Mouse (Mus musculus) forebrain, embryonic 12.5 days (tissue): ENCODE data around the gene Ell3. TPM values are rescaled to one million over a fixed set of nuclear protein-coding genes. Genes with fewer than 3 reads are reported as not detected.
"Not testable (repeated sequence)": the region's sequence is repeated elsewhere in the genome, so short reads cannot be mapped to it uniquely, and the experiment has no call there.

Source experiments
- ATAC-seq: fragments of 200-750 bp; cut with Nextera tagmentation; 2 replicates; pipeline ENCODE4 v1.8.0; 2017; ENCODE audit warnings: moderate TSS enrichment; ENCODE audit not compliant: low FRiP score
- H3K27ac ChIP-seq: fragments of 300-500 bp; sonication (generic); 2 replicates; pipeline ENCODE4 v1.5.1; 2016; ENCODE audit warnings: mild to moderate bottlenecking
- H3K27me3 ChIP-seq: fragments of 300-500 bp; sonication (generic); 2 replicates; pipeline ENCODE4 v1.6.1; 2016; ENCODE audit warnings: mild to moderate bottlenecking
- H3K36me3 ChIP-seq: fragments of 300-500 bp; sonication (generic); replicated peaks from 2 replicates; pipeline ENCODE4 v1.6.1; 2016; ENCODE audit warnings: mild to moderate bottlenecking
- H3K4me1 ChIP-seq: fragments of 300-500 bp; sonication (generic); 2 replicates; pipeline ENCODE4 v1.6.1; 2016
- H3K4me2 ChIP-seq: fragments of 300-500 bp; sonication (generic); 2 replicates; pipeline ENCODE4 v1.6.1; 2016; ENCODE audit warnings: mild to moderate bottlenecking, moderate library complexity
- H3K4me3 ChIP-seq: fragments of 300-500 bp; sonication (generic); replicated peaks from 2 replicates; pipeline ENCODE4 v1.5.1; 2016; ENCODE audit warnings: mild to moderate bottlenecking
- H3K9ac ChIP-seq: fragments of 300-500 bp; sonication (generic); 2 replicates; pipeline ENCODE4 v1.6.1; 2016; ENCODE audit warnings: mild to moderate bottlenecking
- H3K9me3 ChIP-seq: fragments of 300-500 bp; sonication (generic); 2 replicates; pipeline ENCODE4 v1.6.1; 2016
- WGBS: fragments of 180-500 bp; shearing (Covaris S2); methylation state at CpG from one replicate; pipeline ENCODE4 v1.1.7; 2016; 5-methylcytosine and 5-hydroxymethylcytosine counted together
- polyA plus RNA-seq: library from polyadenylated mRNA; unstranded; fragments of >200 nt; fragmentation: Nextera tagmentation; extraction: Ambion mirVana; gene quantifications from 2 replicates; pipeline ENCODE4 v1.2.1, GENCODE M21; 2016

Ell3 gene
- 6.9 and 12.4 TPM in 2 replicates for polyA plus RNA-seq

DNA sequence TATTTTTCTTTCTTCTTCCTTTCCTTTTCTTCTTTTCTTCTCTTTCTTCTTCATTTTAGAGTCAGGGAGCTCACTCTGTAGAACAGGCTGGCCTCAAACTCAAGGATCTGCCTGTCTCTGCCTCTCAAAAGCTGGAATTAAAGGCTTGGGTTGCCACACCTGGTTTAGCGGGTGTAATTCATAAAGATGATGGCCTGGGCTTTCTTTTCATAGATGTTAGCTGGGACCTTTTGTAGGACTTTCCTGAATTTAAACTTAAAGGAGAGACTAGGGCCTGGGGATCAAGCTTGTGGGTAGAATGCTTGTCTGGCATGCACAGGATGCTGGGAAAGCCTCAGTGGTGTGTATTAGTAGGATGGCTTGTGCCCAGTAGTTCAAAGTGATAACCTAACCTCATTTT, at the start of gene Ell3:
Gene Ell3, minus strand, starts transcription at position 101 of the 400 bp plus-strand sequence.
- no peak within 1 kb of the TSS for H3K9ac ChIP-seq
- peak within 1 kb of the TSS; percentile 72; the same call in 1 of the 2 replicates for H3K4me2 ChIP-seq
- 86% methylated on average over 1 of the region's 1 CpGs for WGBS
- H3K4me1 ChIP-seq = peaks cover 28% of the 10 kb centered on the region
- H3K27ac ChIP-seq = no peak within 1 kb of the TSS
- peaks cover 10% of the 10 kb centered on the region for H3K36me3 ChIP-seq
- ATAC-seq = no peak
- no peaks in the 10 kb centered on the region for H3K9me3 ChIP-seq
- peaks cover 30% of the 10 kb centered on the region for H3K27me3 ChIP-seq
- H3K4me3 ChIP-seq = no peak within 1 kb of the TSS

DNA sequence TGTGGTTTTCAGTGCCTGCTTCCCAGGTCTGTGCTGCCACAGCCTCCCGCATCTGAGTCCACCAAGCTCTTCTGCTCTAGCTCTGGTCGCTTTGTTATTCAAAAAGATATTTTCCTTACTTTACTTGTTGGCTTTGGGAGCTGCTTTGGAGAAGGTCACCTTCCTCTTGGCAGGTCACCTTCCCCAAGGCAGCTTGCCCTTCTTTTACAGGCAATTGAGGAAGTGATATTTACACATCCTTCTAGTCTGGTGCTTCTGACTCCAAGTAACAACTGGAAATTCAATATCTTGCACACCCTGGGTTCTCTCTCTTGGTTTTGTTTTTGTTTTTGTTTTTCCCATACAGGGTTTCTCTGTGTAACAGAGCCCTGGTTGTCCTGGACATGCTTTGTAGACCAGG, 40.3 kb upstream of the Ell3 start:
- H3K9me3 ChIP-seq, H3K4me2 ChIP-seq, ATAC-seq, H3K4me3 ChIP-seq, H3K36me3 ChIP-seq, H3K27ac ChIP-seq, H3K9ac ChIP-seq, H3K27me3 ChIP-seq, H3K4me1 ChIP-seq: not testable (repeated sequence)
- 85% methylated on average over 2 of the region's 2 CpGs for WGBS

DNA sequence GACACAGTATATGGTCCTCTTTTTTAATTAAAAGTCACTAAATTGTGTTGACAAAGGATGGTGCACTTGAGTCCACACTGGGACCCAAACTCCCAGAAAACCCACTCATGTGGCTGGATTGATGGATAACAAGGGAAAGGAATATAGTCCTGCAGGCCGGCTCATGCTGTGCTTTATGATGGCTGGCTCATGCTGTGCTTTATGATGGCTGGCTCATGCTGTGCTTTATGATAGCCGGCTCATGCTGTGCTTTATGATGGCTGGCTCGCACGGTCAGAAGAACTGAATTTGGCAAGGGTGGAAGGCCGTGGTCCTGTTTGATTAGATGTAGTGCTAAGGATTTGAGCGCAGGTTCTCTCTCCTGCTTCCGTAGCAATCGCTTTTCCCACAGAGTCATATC, 39.5 kb upstream of the Ell3 start:
- no peak overlapping the region for H3K9ac ChIP-seq

DNA sequence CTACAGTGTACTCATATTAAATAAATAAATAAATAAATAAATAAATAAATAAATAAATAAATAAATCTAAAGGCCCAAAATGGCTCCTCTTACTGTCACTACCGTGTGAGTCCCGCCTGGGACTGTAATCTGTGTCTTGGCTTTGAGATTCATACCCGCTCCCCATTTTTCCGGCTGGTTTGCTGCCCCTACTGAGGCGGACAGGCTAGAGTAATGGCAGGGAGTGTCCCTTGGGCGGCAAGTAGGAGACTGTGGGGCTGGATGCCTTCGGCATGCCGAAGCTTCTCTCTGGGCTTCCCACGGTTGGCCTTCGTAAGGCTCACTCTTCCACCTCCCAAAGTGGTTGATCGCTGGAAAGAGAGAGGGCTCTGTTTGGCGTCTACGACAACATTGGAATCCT, 36.8 kb upstream of the Ell3 start:
- not testable (repeated sequence) for ATAC-seq, H3K27ac ChIP-seq, H3K36me3 ChIP-seq, H3K4me2 ChIP-seq, H3K4me3 ChIP-seq, H3K9me3 ChIP-seq, H3K27me3 ChIP-seq, H3K9ac ChIP-seq, H3K4me1 ChIP-seq
- 88% methylated on average over 13 of the region's 13 CpGs for WGBS

More for the DNA sequence above, 39.5 kb upstream of the Ell3 start:
- H3K4me2 ChIP-seq = peak overlapping the region; percentile 17; the same call in 1 of the 2 replicates
- H3K27me3 ChIP-seq = no peaks in the 10 kb centered on the region
- ATAC-seq = no peak
- H3K4me3 ChIP-seq = no peak overlapping the region
- peaks cover 7% of the 10 kb centered on the region; the same call in 1 of the 2 replicates for H3K4me1 ChIP-seq
- peak overlapping the region; percentile 43; the same call in 1 of the 2 replicates for H3K27ac ChIP-seq
- no peaks in the 10 kb centered on the region for H3K36me3 ChIP-seq
- WGBS = 32% methylated on average over 8 of the region's 8 CpGs
- H3K9me3 ChIP-seq = no peaks in the 10 kb centered on the region

DNA sequence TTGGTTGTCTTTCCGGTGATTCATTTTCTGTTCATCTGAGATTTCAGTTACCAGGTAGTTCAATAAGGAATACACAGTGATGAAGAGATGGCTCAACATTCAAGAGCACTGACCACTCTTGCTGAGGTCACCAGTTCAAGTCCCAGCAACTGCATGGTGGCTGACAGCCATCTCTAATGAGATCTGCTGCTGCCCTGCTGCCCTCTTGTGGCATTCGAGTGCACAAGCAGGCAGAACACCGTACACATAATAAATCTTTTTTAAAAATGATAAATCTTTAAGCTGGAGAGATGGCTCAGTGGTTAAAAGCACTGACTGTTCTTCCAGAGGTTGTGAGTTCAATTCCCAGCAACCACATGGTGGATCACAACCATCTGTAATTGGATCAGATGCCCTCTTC, 36.4 kb upstream of the Ell3 start:
- Histone ChIP-seq H3K9me3 (no peaks in the 10 kb centered on the region), H3K36me3 (no peaks in the 10 kb centered on the region), H3K4me2 (no peak overlapping the region), H3K9ac (no peak overlapping the region), H3K4me1 (peaks cover 7% of the 10 kb centered on the region; the same call in 1 of the 2 replicates), H3K27ac (no peak overlapping the region), H3K4me3 (no peak overlapping the region), H3K27me3 (no peaks in the 10 kb centered on the region)
- no peak for ATAC-seq
- WGBS = 66% methylated on average over 3 of the region's 3 CpGs

DNA sequence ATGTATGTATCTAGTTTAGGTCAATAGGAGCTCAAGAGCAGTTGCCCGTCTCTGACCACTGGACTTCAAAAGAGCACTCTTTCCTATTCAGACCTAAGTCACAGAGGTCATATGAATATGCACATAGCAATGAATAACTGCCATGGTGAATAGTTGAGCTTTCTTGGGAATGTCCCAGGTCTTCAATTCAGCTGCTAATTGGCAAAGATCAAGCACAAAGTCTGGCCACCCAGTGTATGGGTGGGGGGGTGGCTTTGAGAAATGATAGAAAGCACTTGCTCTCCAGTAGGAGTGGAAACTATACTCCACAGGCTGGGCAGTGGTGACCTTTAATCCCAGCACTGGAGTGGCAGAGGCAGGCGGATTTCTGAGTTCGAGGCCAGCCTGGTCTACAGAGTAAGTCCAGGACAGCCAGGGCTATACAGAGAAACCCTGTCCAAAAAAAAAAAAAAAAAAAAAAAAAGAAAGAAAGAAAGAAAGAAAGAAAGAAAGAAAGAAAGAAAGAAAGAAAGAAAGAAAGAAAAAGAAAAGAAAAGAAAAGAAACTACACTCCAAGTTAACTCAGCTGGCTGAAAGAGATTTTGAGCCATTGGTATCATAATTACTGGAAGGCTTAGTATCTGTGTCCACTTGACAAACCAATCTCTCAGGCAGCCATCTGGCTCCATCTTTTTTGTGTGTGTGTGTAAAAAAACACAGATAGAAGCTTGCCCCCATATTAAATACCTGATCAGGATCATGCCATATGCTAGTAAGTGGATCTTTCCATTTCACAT, 33.6 kb upstream of the Ell3 start:
- H3K4me2 ChIP-seq = no peak overlapping the region
- WGBS = 86% methylated on average over 3 of the region's 3 CpGs
- ATAC-seq = no peak

DNA sequence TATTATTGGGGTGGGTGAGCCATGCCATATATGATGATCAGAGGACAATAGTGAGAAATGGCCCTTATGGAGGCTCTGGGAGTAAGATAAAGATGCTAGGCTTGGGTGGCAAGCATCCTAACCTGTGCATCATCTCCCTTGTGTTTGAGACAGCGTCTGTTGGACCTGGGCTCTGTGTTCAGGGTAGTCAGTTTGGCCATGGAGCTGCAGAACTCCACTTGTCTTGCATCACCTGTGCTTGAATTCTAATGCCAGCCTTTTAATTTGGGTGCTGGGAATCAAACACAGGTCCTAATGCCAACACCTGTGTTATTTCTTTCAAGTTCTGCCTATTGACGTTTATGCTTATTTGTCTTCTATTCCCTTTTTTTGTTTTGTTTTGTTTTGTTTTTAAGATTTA, 31.2 kb upstream of the Ell3 start:
- H3K4me1 ChIP-seq, ATAC-seq, H3K27me3 ChIP-seq, H3K9ac ChIP-seq, H3K4me3 ChIP-seq, H3K27ac ChIP-seq, H3K4me2 ChIP-seq, H3K9me3 ChIP-seq, H3K36me3 ChIP-seq: not testable (repeated sequence)
- 98% methylated on average over 2 of the region's 2 CpGs for WGBS

More for the DNA sequence above, 33.6 kb upstream of the Ell3 start:
- peaks cover 3% of the 10 kb centered on the region; the same call in 1 of the 2 replicates for H3K4me1 ChIP-seq
- no peak overlapping the region for H3K4me3 ChIP-seq
- no peak overlapping the region for H3K9ac ChIP-seq
- no peaks in the 10 kb centered on the region for H3K9me3 ChIP-seq
- no peaks in the 10 kb centered on the region for H3K36me3 ChIP-seq
- H3K27me3 ChIP-seq = no peaks in the 10 kb centered on the region
- H3K27ac ChIP-seq = no peak overlapping the region

DNA sequence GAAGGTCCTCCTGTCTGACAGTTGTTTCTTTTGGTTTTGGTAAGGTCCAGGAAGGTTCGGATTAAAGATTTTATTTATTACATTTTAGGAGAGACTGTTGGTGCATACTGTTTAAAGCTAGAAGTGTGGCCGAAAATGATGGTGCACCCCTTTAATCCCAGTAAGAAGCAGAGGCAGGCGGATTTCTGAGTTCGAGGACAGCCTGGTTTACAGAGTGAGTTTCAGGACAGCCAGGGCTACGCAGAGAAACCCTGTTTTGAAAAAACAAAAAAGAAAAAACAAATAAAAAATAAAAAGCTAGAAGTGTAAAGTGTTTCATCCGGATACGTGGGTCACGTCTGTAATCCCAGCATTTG, 30.1 kb upstream of the Ell3 start:
- ATAC-seq = no peak; the same call in 1 of the 2 replicates
- 0 out of 2 replicates have a peak overlapping the region, but pooled peaks have one; percentile 54 for H3K27ac ChIP-seq
- no peaks in the 10 kb centered on the region for H3K27me3 ChIP-seq
- H3K4me3 ChIP-seq = peak overlapping the region; percentile 62
- H3K9me3 ChIP-seq = no peaks in the 10 kb centered on the region
- WGBS = 40% methylated on average over 8 of the region's 8 CpGs
- H3K9ac ChIP-seq = peak overlapping the region; percentile 62
- 0 out of 2 replicates have a peak, but pooled peaks cover 5% of the 10 kb centered on the region for H3K36me3 ChIP-seq
- peaks cover 3% of the 10 kb centered on the region; the same call in 1 of the 2 replicates for H3K4me1 ChIP-seq
- peak overlapping the region; percentile 72 for H3K4me2 ChIP-seq

DNA sequence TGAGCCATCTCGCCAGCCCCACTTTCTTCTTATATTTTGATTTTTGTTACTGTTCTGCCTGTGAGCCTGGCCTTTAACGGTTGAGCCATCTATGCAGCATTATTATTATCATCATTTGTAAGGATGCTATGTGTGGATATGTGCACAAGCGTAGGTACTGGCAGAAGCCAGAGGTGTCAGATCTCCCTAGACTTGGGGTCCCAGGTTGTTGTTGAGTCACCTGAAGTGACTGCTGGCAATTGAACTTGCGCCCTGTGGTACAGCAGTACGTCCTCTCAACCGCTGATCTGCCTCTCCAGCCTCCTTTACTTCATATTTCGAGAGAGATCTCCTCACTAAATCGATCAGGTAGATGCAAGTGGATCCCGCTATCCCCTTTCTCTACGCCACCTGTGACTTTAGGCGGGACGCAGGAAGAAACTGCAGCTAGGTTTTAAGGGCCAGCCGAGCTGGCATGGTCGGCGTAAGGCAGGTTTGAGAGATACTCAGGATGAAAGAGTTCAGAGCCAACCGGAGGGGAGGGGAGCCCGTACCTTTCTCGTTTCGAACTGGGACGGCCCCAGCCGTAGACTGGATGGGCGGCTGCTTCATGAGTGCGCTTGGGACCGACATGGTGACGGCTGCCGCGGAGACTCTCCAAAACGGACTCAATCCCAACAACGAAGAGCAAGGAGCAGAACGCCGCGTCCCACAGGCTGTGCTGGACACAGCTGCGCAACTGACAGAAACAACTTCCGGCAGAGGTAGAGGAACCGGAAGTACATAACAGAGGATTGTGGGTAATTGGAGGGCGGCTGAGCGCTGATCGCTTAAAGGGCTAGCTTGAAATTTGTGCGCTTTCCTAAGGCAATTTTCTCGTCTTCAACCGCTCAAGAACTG, 29.5 kb upstream of the Ell3 start, which contains the start of gene Mfap1b:
Gene Mfap1b, minus strand, starts transcription at position 767 of the 879 bp plus-strand sequence.
- not testable (repeated sequence) for H3K27me3 ChIP-seq, H3K9me3 ChIP-seq, H3K36me3 ChIP-seq, H3K4me1 ChIP-seq
- peak; percentile 95 for ATAC-seq
- peak within 1 kb of the TSS; percentile 72 for H3K4me2 ChIP-seq
- 6% methylated on average over 41 of the region's 41 CpGs for WGBS
- H3K27ac ChIP-seq = 0 out of 2 replicates have a peak within 1 kb of the TSS, but pooled peaks have one; percentile 54
- H3K9ac ChIP-seq = peak within 1 kb of the TSS; percentile 62
- H3K4me3 ChIP-seq = peak within 1 kb of the TSS; percentile 62

DNA sequence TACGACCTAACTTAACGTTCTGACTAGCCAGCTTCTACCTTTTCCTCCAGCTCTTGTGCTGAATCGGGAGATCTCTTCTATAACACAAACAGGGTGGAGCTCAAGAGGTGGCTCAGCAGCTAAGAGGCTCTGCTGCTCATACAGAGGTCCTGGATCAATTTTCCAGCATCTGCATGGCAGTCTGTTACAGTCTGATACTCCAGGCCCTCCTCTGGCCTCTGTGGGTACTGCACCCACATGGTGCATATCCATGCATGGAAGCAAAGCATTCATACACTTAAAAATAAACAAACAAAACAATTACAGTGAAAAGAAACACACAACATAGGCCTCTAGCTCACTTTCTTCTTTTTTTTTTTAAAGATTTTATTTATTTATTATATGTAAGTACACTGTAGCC, 28.7 kb upstream of the Ell3 start:
- not testable (repeated sequence) for H3K27ac ChIP-seq, H3K4me2 ChIP-seq, H3K9ac ChIP-seq, H3K9me3 ChIP-seq, H3K36me3 ChIP-seq, H3K4me1 ChIP-seq, ATAC-seq, H3K27me3 ChIP-seq, H3K4me3 ChIP-seq
- 98% methylated on average over 3 of the region's 3 CpGs for WGBS

DNA sequence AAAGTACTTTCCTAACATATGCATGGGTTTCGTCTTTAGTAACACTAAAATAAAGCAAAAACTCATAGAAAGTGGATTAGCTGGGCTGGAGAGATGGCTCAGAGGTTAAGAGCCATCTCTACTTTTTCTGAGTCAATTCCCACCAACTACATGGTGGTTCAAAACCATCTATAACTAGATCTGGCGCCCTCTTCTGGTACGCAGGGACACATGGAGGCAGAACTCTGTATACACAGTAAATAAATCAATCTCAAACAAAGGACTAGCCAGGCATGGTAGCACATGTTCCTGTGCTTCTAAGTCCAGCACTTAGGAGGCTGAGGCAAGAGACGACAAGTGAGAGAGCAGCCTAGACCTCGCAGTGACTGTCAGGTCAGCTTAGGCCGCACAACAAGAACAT, 24.9 kb upstream of the Ell3 start:
- ATAC-seq, H3K27me3 ChIP-seq, H3K9me3 ChIP-seq, H3K4me1 ChIP-seq, H3K4me2 ChIP-seq, H3K4me3 ChIP-seq, H3K27ac ChIP-seq, H3K36me3 ChIP-seq, H3K9ac ChIP-seq: not testable (repeated sequence)
- 82% methylated on average over 2 of the region's 6 CpGs for WGBS

DNA sequence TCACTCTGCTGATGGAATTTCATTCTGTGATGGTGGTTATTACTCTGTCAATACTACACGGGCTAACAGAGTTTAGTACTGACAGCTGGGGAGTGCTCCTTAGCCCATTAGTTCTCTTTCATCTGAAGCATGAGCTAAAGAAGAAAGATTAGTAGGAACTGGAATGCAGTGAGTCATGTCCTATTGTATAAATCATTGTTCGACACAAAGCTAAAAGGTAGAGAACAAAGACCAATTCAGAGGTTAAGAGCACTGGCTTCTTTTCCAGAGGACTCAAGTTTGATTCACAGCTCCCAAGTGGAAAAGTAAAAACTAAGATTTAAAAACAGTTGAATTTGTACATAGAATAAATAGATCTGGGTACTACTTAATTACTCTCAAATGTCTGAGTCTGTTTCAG, 16.0 kb upstream of the Ell3 start:
- Histone ChIP-seq H3K4me3 (no peak overlapping the region), H3K36me3 (peaks cover 26% of the 10 kb centered on the region), H3K4me2 (no peak overlapping the region), H3K27ac (no peak overlapping the region), H3K9ac (no peak overlapping the region), H3K9me3 (no peaks in the 10 kb centered on the region), H3K27me3 (no peaks in the 10 kb centered on the region), H3K4me1 (peaks cover 11% of the 10 kb centered on the region)
- WGBS = 62% methylated on average over 2 of the region's 2 CpGs
- ATAC-seq = no peak
